In the genomic region with DNA sequence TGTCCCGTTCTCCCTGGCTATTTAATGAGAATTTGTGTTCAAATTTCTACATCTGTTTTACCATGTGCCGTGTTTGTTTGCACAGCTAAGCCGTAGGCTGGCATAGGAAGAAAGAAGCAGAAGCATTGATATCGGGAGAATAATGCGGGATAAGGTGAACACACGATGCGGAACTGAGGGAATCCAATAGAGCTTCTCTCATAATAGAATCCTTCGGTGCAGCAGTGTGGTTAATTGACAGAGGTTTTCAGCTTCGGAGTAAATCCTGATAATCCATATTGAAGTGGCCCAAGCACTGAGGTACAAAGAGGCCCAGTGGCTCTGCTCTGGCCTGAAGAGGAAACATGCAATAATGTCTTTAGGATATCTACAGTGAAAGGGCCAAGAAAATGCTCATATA, we compare ENCODE assay signal across 31 mouse cellular contexts.
DNase-seq lines count a peak whose midpoint lies in the region; ATAC-seq and TF ChIP-seq lines count a peak whose summit lies in the region.
"Had no signal": no experiment of that assay in that cellular context is flagged by ENCODE, and none has a peak within 500 bp of the region (broad histone marks: within the 10 kb centered on the region; RNA-seq: fewer than 3 reads in every experiment).

No protein-coding gene starts in this region.

- peak; percentile 11 for DNase-seq in forebrain, embryonic 14.5 days (ENCODE audit: low spot score)
- DNase-seq in forebrain, embryonic 10.5 days (ENCODE audit: extremely low spot score, low spot score): no peak
- peak; percentile 85 for DNase-seq in midbrain, embryonic 11.5 days (ENCODE audit: low spot score, missing footprints)
- DNase-seq in midbrain, embryonic 10.5 days (ENCODE audit: low spot score): no peak
- DNase-seq in midbrain, embryonic 14.5 days: peak; percentile 55
- DNase-seq in midbrain, postnatal 0 days (ENCODE audit: low spot score): no peak
- no peak for DNase-seq in frontal cortex, postnatal 25 days (ENCODE audit: low spot score in 2 of 2)
- no peak for DNase-seq in thymus, postnatal 36 days
- DNase-seq: adrenal gland, postnatal 10 days; adrenal gland, postnatal 36 days; B cell, adult 2 months; cerebellum, adult 11 months; cerebellum, adult 2 months; cerebellum, adult 9-11 months; cerebellum, postnatal 25 days; embryo, embryonic 11 days; gastrocnemius, postnatal 10 days; gastrocnemius, postnatal 36 days; heart, postnatal 36 days had no signal

- H3K27ac ChIP-seq in forebrain, embryonic 14.5 days (ENCODE audit: low read depth, low read length): no peak overlapping the region
- no peak overlapping the region for H3K27ac ChIP-seq in forebrain, embryonic 10.5 days
- no peak overlapping the region for H3K27ac ChIP-seq in midbrain, embryonic 11.5 days (ENCODE audit: low read depth, low read length)
- no peak overlapping the region for H3K27ac ChIP-seq in midbrain, embryonic 10.5 days (replicated peaks)
- 0 out of 2 replicates have a peak overlapping the region, but pooled peaks have one; percentile 5 for H3K27ac ChIP-seq in midbrain, embryonic 14.5 days (replicated peaks; ENCODE audit: low read depth, low read length)
- H3K27ac ChIP-seq in midbrain, postnatal 0 days (ENCODE audit: low read depth, low read length): no peak overlapping the region
- H3K27ac ChIP-seq: embryonic facial prominence, embryonic 10.5 days; embryonic facial prominence, embryonic 13.5 days; hindbrain, embryonic 10.5 days; hindbrain, embryonic 13.5 days; hindbrain, postnatal 0 days had no signal

- no peak for ATAC-seq in forebrain, embryonic 14.5 days
- peak; percentile 61; the same call in 1 of the 2 replicates for ATAC-seq in midbrain, embryonic 11.5 days (ENCODE audit: low FRiP score)
- 0 out of 2 replicates have a peak, but pooled peaks have one; percentile 48 for ATAC-seq in midbrain, embryonic 14.5 days (ENCODE audit: low FRiP score, low TSS enrichment)
- ATAC-seq in midbrain, postnatal 0 days (ENCODE audit: low FRiP score): no peak
- ATAC-seq: hindbrain, postnatal 0 days; inflammation-experienced regulatory T-cells, adult 6 months; intestine, embryonic 16.5 days; Patski had no signal

- WGBS in forebrain, embryonic 14.5 days: 19% methylated on average over 9 of the region's 9 CpGs
- WGBS in forebrain, embryonic 10.5 days: 47% methylated on average over 9 of the region's 9 CpGs
- 20% methylated on average over 9 of the region's 9 CpGs for WGBS in midbrain, embryonic 11.5 days
- 38% methylated on average over 9 of the region's 9 CpGs for WGBS in midbrain, embryonic 10.5 days
- 12% methylated on average over 9 of the region's 9 CpGs for WGBS in midbrain, embryonic 14.5 days
- 17% methylated on average over 9 of the region's 9 CpGs for WGBS in midbrain, postnatal 0 days

- TF ChIP-seq CTCF in midbrain, postnatal 0 days (IDR thresholded peaks at IDR 0.05): no peak

- no peaks in the 10 kb centered on the region for H3K36me3 ChIP-seq in forebrain, embryonic 14.5 days (ENCODE audit: control insufficient read depth, insufficient read depth, low read length)
- H3K36me3 ChIP-seq in forebrain, embryonic 10.5 days (replicated peaks): no peaks in the 10 kb centered on the region
- H3K36me3 ChIP-seq in midbrain, embryonic 11.5 days (ENCODE audit: control insufficient read depth, insufficient read depth, low read length): no peaks in the 10 kb centered on the region
- no peaks in the 10 kb centered on the region for H3K36me3 ChIP-seq in midbrain, embryonic 10.5 days
- no peaks in the 10 kb centered on the region for H3K36me3 ChIP-seq in midbrain, embryonic 14.5 days (ENCODE audit: control insufficient read depth, insufficient read depth, low read length)
- no peaks in the 10 kb centered on the region for H3K36me3 ChIP-seq in midbrain, postnatal 0 days (ENCODE audit: insufficient read depth, low read length)
- H3K36me3 ChIP-seq: embryonic facial prominence, embryonic 10.5 days; embryonic facial prominence, embryonic 13.5 days; G1E; hindbrain, embryonic 10.5 days; hindbrain, embryonic 13.5 days had no signal

- no peaks in the 10 kb centered on the region for H3K9me3 ChIP-seq in forebrain, embryonic 14.5 days (replicated peaks; ENCODE audit: control insufficient read depth, low read length)
- H3K9me3 ChIP-seq in forebrain, embryonic 10.5 days: no peaks in the 10 kb centered on the region
- H3K9me3 ChIP-seq in midbrain, embryonic 11.5 days (ENCODE audit: control insufficient read depth, low read length): no peaks in the 10 kb centered on the region
- H3K9me3 ChIP-seq in midbrain, embryonic 10.5 days (replicated peaks): no peaks in the 10 kb centered on the region
- H3K9me3 ChIP-seq in midbrain, embryonic 14.5 days (ENCODE audit: control insufficient read depth, low read length): no peaks in the 10 kb centered on the region
- H3K9me3 ChIP-seq in midbrain, postnatal 0 days (ENCODE audit: low read length): no peaks in the 10 kb centered on the region
- H3K9me3 ChIP-seq: embryonic facial prominence, embryonic 10.5 days; embryonic facial prominence, embryonic 13.5 days; G1E; hindbrain, embryonic 10.5 days; hindbrain, embryonic 13.5 days had no signal

- H3K4me1 ChIP-seq in forebrain, embryonic 14.5 days (ENCODE audit: control insufficient read depth, insufficient read depth, low read length): no peaks in the 10 kb centered on the region
- no peaks in the 10 kb centered on the region for H3K4me1 ChIP-seq in forebrain, embryonic 10.5 days
- H3K4me1 ChIP-seq in midbrain, embryonic 11.5 days (ENCODE audit: control insufficient read depth, insufficient read depth, low read length): no peaks in the 10 kb centered on the region
- H3K4me1 ChIP-seq in midbrain, embryonic 10.5 days: peaks cover 5% of the 10 kb centered on the region
- H3K4me1 ChIP-seq in midbrain, embryonic 14.5 days (ENCODE audit: control insufficient read depth, insufficient read depth, low read length): peaks cover 3% of the 10 kb centered on the region; the same call in 1 of the 2 replicates
- no peaks in the 10 kb centered on the region for H3K4me1 ChIP-seq in midbrain, postnatal 0 days (ENCODE audit: insufficient read depth, low read length)
- H3K4me1 ChIP-seq: embryonic facial prominence, embryonic 10.5 days; embryonic facial prominence, embryonic 13.5 days; hindbrain, embryonic 10.5 days; hindbrain, embryonic 13.5 days had no signal

- H3K27me3 ChIP-seq in forebrain, embryonic 14.5 days (replicated peaks; ENCODE audit: control insufficient read depth, insufficient read depth, low read length): no peaks in the 10 kb centered on the region
- H3K27me3 ChIP-seq in forebrain, embryonic 10.5 days (ENCODE audit: poor library complexity, severe bottlenecking): no peaks in the 10 kb centered on the region
- H3K27me3 ChIP-seq in midbrain, embryonic 11.5 days (ENCODE audit: control insufficient read depth, insufficient read depth, low read length): no peaks in the 10 kb centered on the region
- H3K27me3 ChIP-seq in midbrain, embryonic 10.5 days (ENCODE audit: low read depth, poor library complexity, severe bottlenecking): no peaks in the 10 kb centered on the region
- H3K27me3 ChIP-seq in midbrain, embryonic 14.5 days (ENCODE audit: control insufficient read depth, insufficient read depth, low read length): no peaks in the 10 kb centered on the region
- H3K27me3 ChIP-seq in midbrain, postnatal 0 days (ENCODE audit: insufficient read depth, low read length): no peaks in the 10 kb centered on the region
- H3K27me3 ChIP-seq: CH12.LX; embryonic facial prominence, embryonic 13.5 days; hindbrain, embryonic 13.5 days; Patski had no signal

- H3K4me2 ChIP-seq in forebrain, embryonic 14.5 days (ENCODE audit: low read length): no peak overlapping the region
- H3K4me2 ChIP-seq in midbrain, embryonic 11.5 days: no peak overlapping the region
- peak overlapping the region; percentile 33 for H3K4me2 ChIP-seq in midbrain, embryonic 14.5 days (ENCODE audit: low read length)
- 0 out of 2 replicates have a peak overlapping the region, but pooled peaks have one; percentile 18 for H3K4me2 ChIP-seq in midbrain, postnatal 0 days (ENCODE audit: low read depth, low read length, poor library complexity, severe bottlenecking)
- H3K4me2 ChIP-seq: embryonic facial prominence, embryonic 13.5 days; heart, embryonic 11.5 days; hindbrain, embryonic 13.5 days had no signal

- no peak overlapping the region for H3K4me3 ChIP-seq in forebrain, embryonic 14.5 days (ENCODE audit: low read depth, low read length)
- H3K4me3 ChIP-seq in forebrain, embryonic 10.5 days: no peak overlapping the region
- H3K4me3 ChIP-seq in midbrain, embryonic 11.5 days (ENCODE audit: low read depth, low read length): no peak overlapping the region
- H3K4me3 ChIP-seq in midbrain, embryonic 10.5 days: no peak overlapping the region
- H3K4me3 ChIP-seq in midbrain, embryonic 14.5 days (replicated peaks; ENCODE audit: low read depth, low read length): no peak overlapping the region
- no peak overlapping the region for H3K4me3 ChIP-seq in midbrain, postnatal 0 days (ENCODE audit: low read depth, low read length)
- H3K4me3 ChIP-seq: embryonic facial prominence, embryonic 10.5 days; embryonic facial prominence, embryonic 13.5 days; erythroblast, embryonic 14.5 days; hindbrain, embryonic 10.5 days; hindbrain, embryonic 13.5 days had no signal

- no peak overlapping the region for H3K9ac ChIP-seq in forebrain, embryonic 14.5 days (ENCODE audit: low read length)
- no peak overlapping the region for H3K9ac ChIP-seq in midbrain, embryonic 11.5 days (ENCODE audit: low read length)
- H3K9ac ChIP-seq in midbrain, embryonic 14.5 days (replicated peaks; ENCODE audit: low read length): peak overlapping the region; percentile 23; the same call in 1 of the 2 replicates
- no peak overlapping the region for H3K9ac ChIP-seq in midbrain, postnatal 0 days (replicated peaks; ENCODE audit: low read length, poor library complexity, severe bottlenecking)
- H3K9ac ChIP-seq: embryonic facial prominence, embryonic 13.5 days; hindbrain, embryonic 13.5 days had no signal

Comparison
In these comparisons a context has a peak if more than half of its experiments do, and no peak if none do; other contexts are left out.
1. ATAC-seq: peak in midbrain, embryonic 11.5 days (single experiment) and midbrain, embryonic 14.5 days (single experiment); none in forebrain, embryonic 14.5 days (single experiment) and midbrain, postnatal 0 days (single experiment).
2. DNase-seq: peak in forebrain, embryonic 14.5 days (single experiment), midbrain, embryonic 11.5 days (single experiment) and midbrain, embryonic 14.5 days (single experiment); none in forebrain, embryonic 10.5 days (single experiment), midbrain, embryonic 10.5 days (single experiment), midbrain, postnatal 0 days (single experiment), frontal cortex, postnatal 25 days (0 of 2) and thymus, postnatal 36 days (0 of 2).
3. H3K4me2 ChIP-seq: peak in midbrain, embryonic 14.5 days (single experiment) and midbrain, postnatal 0 days (single experiment); none in forebrain, embryonic 14.5 days (single experiment) and midbrain, embryonic 11.5 days (single experiment).